Mouse (Mus musculus) WW6 (cell line): Measurements from ENCODE around the gene Ncf2.

Experiments used
- DNase-seq: peaks from one replicate; pipeline ENCODE4 v3.0.0-alpha.2; 2013; ENCODE audit warnings: low read depth, low spot score

Ncf2 gene

GRCm38 (mm10) chr1:152831003-152831402 is 31.0 kb downstream of the Ncf2 start:
- DNase-seq, result no peak

GRCm38 (mm10) chr1:152831619-152832018 is 31.6 kb downstream of the Ncf2 start:
- no peak for DNase-seq

- no peak for DNase-seq
Measured at GRCm38 (mm10) chr1:152832316-152832715, 32.3 kb downstream of the Ncf2 start.

GRCm38 (mm10) chr1:152835061-152835460 is 35.1 kb downstream of the Ncf2 start:
- no peak for DNase-seq

GRCm38 (mm10) chr1:152838026-152838702 is 38.2 kb downstream of the Ncf2 start:
- DNase-seq, result no peak

GRCm38 (mm10) chr1:152838841-152839240 is 38.8 kb downstream of the Ncf2 start:
- DNase-seq, result no peak

GRCm38 (mm10) chr1:152840343-152840742 is 40.3 kb downstream of the Ncf2 start:
- no peak for DNase-seq

GRCm38 (mm10) chr1:152841057-152841456 is 41.1 kb downstream of the Ncf2 start:
- no peak for DNase-seq

GRCm38 (mm10) chr1:152844634-152845033 is 44.6 kb downstream of the Ncf2 start:
- DNase-seq, result no peak

GRCm38 (mm10) chr1:152845211-152845730 is 45.3 kb downstream of the Ncf2 start:
- no peak for DNase-seq

- no peak for DNase-seq
Measured at GRCm38 (mm10) chr1:152846856-152847255, 46.9 kb downstream of the Ncf2 start.

- no peak for DNase-seq
Measured at GRCm38 (mm10) chr1:152869901-152870300, 69.9 kb downstream of the Ncf2 start.

GRCm38 (mm10) chr1:152871031-152871430 is 71.0 kb downstream of the Ncf2 start:
- no peak for DNase-seq
